Mouse (Mus musculus) limb, embryonic 12.5 days (tissue): ENCODE results near the gene Sgms2. TPM values are rescaled to one million over a fixed set of nuclear protein-coding genes. Genes with fewer than 3 reads are reported as not detected.
A peak's percentile ranks its signal among the peaks of the same experiment; 100 is the strongest.

Source experiments
- ATAC-seq: fragments of 200-750 bp; cut with Nextera tagmentation; 2 replicates; pipeline ENCODE4 v1.8.0; 2017; ENCODE audit warnings: low read depth, moderate TSS enrichment; ENCODE audit not compliant: insufficient number of reproducible peaks, insufficient read depth, low FRiP score, low TSS enrichment
- H3K27ac ChIP-seq: fragments of 300-500 bp; sonication (generic); 2 replicates; pipeline ENCODE4 v1.5.1; 2016; ENCODE audit warnings: mild to moderate bottlenecking, moderate library complexity
- H3K27me3 ChIP-seq: fragments of 300-500 bp; sonication (generic); 2 replicates; pipeline ENCODE4 v1.6.1; 2016; ENCODE audit warnings: mild to moderate bottlenecking, moderate library complexity
- H3K36me3 ChIP-seq: fragments of 300-500 bp; sonication (generic); 2 replicates; pipeline ENCODE4 v1.6.1; 2016; ENCODE audit warnings: mild to moderate bottlenecking, moderate library complexity
- H3K4me1 ChIP-seq: fragments of 300-500 bp; sonication (generic); replicated peaks from 2 replicates; pipeline ENCODE4 v1.6.1; 2016
- H3K4me2 ChIP-seq: fragments of 300-500 bp; sonication (generic); 2 replicates; pipeline ENCODE4 v1.6.1; 2016; ENCODE audit warnings: mild to moderate bottlenecking, moderate library complexity
- H3K4me3 ChIP-seq: fragments of 300-500 bp; sonication (generic); replicated peaks from 2 replicates; pipeline ENCODE4 v1.5.1; 2016; ENCODE audit warnings: mild to moderate bottlenecking
- H3K9ac ChIP-seq: fragments of 300-500 bp; sonication (generic); replicated peaks from 2 replicates; pipeline ENCODE4 v1.6.1; 2016; ENCODE audit warnings: mild to moderate bottlenecking, moderate library complexity
- H3K9me3 ChIP-seq: fragments of 300-500 bp; sonication (generic); 2 replicates; pipeline ENCODE4 v1.6.1; 2016; ENCODE audit warnings: mild to moderate bottlenecking, moderate library complexity
- WGBS: fragments of 180-500 bp; shearing (Covaris S2); methylation state at CpG from one replicate; pipeline ENCODE4 v1.1.7; 2016; 5-methylcytosine and 5-hydroxymethylcytosine counted together
- polyA plus RNA-seq: library from polyadenylated mRNA; unstranded; fragments of >200 nt; fragmentation: Nextera tagmentation; extraction: Ambion mirVana; gene quantifications from 2 replicates; pipeline ENCODE4 v1.2.1, GENCODE M21; 2016

Sgms2 gene
- polyA plus RNA-seq, result 4.3 and 4.5 TPM in 2 replicates

GRCm38 (mm10) chr3:131491361-131491925 is at the start of gene Sgms2:
Sgms2 (minus strand) TSS chr3:131491411.
- H3K4me2 ChIP-seq, result peak within 1 kb of the TSS; percentile 92
- no peaks in the 10 kb centered on the region for H3K36me3 ChIP-seq
- peak within 1 kb of the TSS; percentile 70 for H3K9ac ChIP-seq
- ATAC-seq, result no peak
- peak within 1 kb of the TSS; percentile 75 for H3K4me3 ChIP-seq
- peak within 1 kb of the TSS; percentile 29; the same call in 1 of the 2 replicates for H3K27ac ChIP-seq
- peaks cover 13% of the 10 kb centered on the region for H3K4me1 ChIP-seq
- peaks cover 42% of the 10 kb centered on the region for H3K27me3 ChIP-seq
- WGBS, result 91% methylated on average over 2 of the region's 2 CpGs
- H3K9me3 ChIP-seq, result no peaks in the 10 kb centered on the region

- Histone ChIP-seq H3K9ac (no peak overlapping the region), H3K27ac (no peak overlapping the region), H3K4me1 (peaks cover 3% of the 10 kb centered on the region; the same call in 1 of the 2 replicates), H3K9me3 (no peaks in the 10 kb centered on the region), H3K27me3 (no peaks in the 10 kb centered on the region), H3K4me2 (no peak overlapping the region), H3K36me3 (no peaks in the 10 kb centered on the region), H3K4me3 (no peak overlapping the region)
- ATAC-seq, result no peak
- WGBS, result 83% methylated on average over 3 of the region's 3 CpGs
These were observed 34.0 kb upstream of the Sgms2 start for GRCm38 (mm10) chr3:131525229-131525628.

- 24% methylated on average over 11 of the region's 11 CpGs for WGBS
- no peak for ATAC-seq
These were observed 33.6 kb upstream of the Sgms2 start for GRCm38 (mm10) chr3:131524779-131525178.

DNA sequence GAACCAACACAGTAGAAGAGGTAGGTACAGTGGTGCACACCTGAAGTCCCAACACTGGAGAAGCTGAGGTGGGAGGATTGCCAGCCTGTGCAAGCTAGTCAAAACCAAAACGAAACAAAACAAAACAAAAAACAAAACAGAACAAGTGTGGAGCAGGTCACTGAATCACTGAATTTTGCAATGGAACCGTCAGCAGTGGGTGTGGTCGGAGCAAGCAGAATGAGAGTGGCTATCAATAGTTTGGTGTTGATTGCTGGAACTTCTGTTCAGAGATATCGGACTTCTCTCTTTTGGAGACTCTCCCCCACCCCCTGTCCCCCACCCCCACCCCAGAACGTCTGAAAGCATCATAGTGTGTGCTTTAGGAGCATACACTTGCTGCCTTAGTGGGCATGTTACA is 33.0 kb upstream of the Sgms2 start:
- H3K4me1 ChIP-seq, result peaks cover 3% of the 10 kb centered on the region; the same call in 1 of the 2 replicates
- H3K9ac ChIP-seq, result no peak overlapping the region
- H3K4me3 ChIP-seq, result no peak overlapping the region
- no peak overlapping the region for H3K4me2 ChIP-seq
- no peaks in the 10 kb centered on the region for H3K9me3 ChIP-seq
- H3K27me3 ChIP-seq, result no peaks in the 10 kb centered on the region
- H3K36me3 ChIP-seq, result no peaks in the 10 kb centered on the region
- ATAC-seq, result no peak
- no peak overlapping the region for H3K27ac ChIP-seq
- 80% methylated on average over 5 of the region's 5 CpGs for WGBS

More at GRCm38 (mm10) chr3:131524779-131525178, 33.6 kb upstream of the Sgms2 start:
- Histone ChIP-seq H3K4me2 (no peak overlapping the region), H3K9ac (no peak overlapping the region), H3K36me3 (no peaks in the 10 kb centered on the region), H3K9me3 (no peaks in the 10 kb centered on the region), H3K4me3 (no peak overlapping the region), H3K27ac (no peak overlapping the region), H3K27me3 (no peaks in the 10 kb centered on the region), H3K4me1 (peaks cover 3% of the 10 kb centered on the region; the same call in 1 of the 2 replicates)

DNA sequence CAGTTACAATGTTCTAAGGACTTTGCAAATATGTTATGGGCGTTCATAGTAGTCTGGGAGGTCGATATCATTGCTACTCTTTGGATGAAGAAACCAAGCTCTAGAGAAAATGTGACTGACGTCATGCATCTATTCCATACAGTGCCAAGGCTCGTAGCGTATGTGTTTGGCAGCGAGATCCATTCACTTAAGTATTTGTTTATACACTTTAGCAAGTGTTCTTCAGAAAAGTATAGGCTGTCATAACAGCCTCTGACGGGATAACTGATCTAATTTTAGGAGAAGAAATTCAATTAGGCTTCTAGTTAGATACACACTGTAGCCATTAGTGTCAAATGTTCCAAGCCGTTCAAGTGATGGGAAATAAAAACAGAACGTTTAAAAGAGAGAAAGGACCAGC is 32.5 kb upstream of the Sgms2 start:
- Histone ChIP-seq H3K9ac (no peak overlapping the region), H3K4me2 (no peak overlapping the region), H3K27ac (no peak overlapping the region), H3K4me1 (peaks cover 3% of the 10 kb centered on the region; the same call in 1 of the 2 replicates), H3K27me3 (no peaks in the 10 kb centered on the region), H3K36me3 (no peaks in the 10 kb centered on the region), H3K9me3 (no peaks in the 10 kb centered on the region), H3K4me3 (no peak overlapping the region)
- 81% methylated on average over 9 of the region's 9 CpGs for WGBS
- ATAC-seq, result no peak

- Histone ChIP-seq H3K9ac (no peak overlapping the region), H3K4me3 (no peak overlapping the region), H3K4me2 (no peak overlapping the region), H3K9me3 (no peaks in the 10 kb centered on the region), H3K27ac (no peak overlapping the region), H3K27me3 (no peaks in the 10 kb centered on the region), H3K36me3 (no peaks in the 10 kb centered on the region), H3K4me1 (peaks cover 3% of the 10 kb centered on the region; the same call in 1 of the 2 replicates)
- WGBS, result 76% methylated on average over 7 of the region's 7 CpGs
- no peak for ATAC-seq
These were observed 31.0 kb upstream of the Sgms2 start for GRCm38 (mm10) chr3:131522243-131522642.

DNA sequence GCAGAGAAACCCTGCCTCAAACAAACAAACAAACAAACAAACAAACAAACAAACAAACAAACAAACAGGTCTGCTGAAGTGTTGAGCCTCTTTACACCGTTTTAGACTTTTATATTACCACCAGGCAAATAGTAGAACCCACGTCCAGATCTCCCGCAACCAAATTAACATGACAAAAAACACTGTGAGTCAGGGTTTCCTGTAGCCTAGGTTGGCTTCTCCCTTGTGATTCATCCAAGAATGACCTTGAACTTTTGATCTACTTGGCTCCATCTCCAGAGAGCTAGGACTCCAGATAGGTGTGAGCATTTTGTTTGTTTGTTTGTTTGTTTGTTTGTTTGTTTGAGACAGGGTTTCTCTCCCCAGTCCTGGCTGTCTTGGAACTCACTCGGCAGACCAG is 30.0 kb upstream of the Sgms2 start:
- 72% methylated on average over 4 of the region's 4 CpGs for WGBS
- ATAC-seq, result no peak
- Histone ChIP-seq H3K27me3 (no peaks in the 10 kb centered on the region), H3K36me3 (no peaks in the 10 kb centered on the region), H3K27ac (no peak overlapping the region), H3K9ac (no peak overlapping the region), H3K4me1 (peaks cover 3% of the 10 kb centered on the region; the same call in 1 of the 2 replicates), H3K9me3 (no peaks in the 10 kb centered on the region), H3K4me3 (no peak overlapping the region), H3K4me2 (no peak overlapping the region)

- Histone ChIP-seq H3K9me3 (no peaks in the 10 kb centered on the region), H3K4me2 (no peak overlapping the region), H3K27ac (no peak overlapping the region), H3K4me1 (peaks cover 3% of the 10 kb centered on the region; the same call in 1 of the 2 replicates), H3K36me3 (no peaks in the 10 kb centered on the region), H3K4me3 (no peak overlapping the region), H3K9ac (no peak overlapping the region), H3K27me3 (no peaks in the 10 kb centered on the region)
- 83% methylated on average over 6 of the region's 6 CpGs for WGBS
- no peak for ATAC-seq
These were observed 26.5 kb upstream of the Sgms2 start for GRCm38 (mm10) chr3:131517756-131518155.

- Histone ChIP-seq H3K9ac (no peak overlapping the region), H3K27ac (no peak overlapping the region), H3K9me3 (no peaks in the 10 kb centered on the region), H3K4me2 (no peak overlapping the region), H3K4me1 (no peaks in the 10 kb centered on the region), H3K4me3 (no peak overlapping the region), H3K36me3 (no peaks in the 10 kb centered on the region), H3K27me3 (no peaks in the 10 kb centered on the region)
- WGBS, result 80% methylated on average over 7 of the region's 7 CpGs
- ATAC-seq, result no peak
These were observed 25.3 kb upstream of the Sgms2 start for GRCm38 (mm10) chr3:131516332-131516999.

- Histone ChIP-seq H3K36me3 (no peaks in the 10 kb centered on the region), H3K4me3 (no peak overlapping the region), H3K4me2 (no peak overlapping the region), H3K27ac (no peak overlapping the region), H3K9me3 (no peaks in the 10 kb centered on the region), H3K27me3 (no peaks in the 10 kb centered on the region), H3K9ac (no peak overlapping the region), H3K4me1 (no peaks in the 10 kb centered on the region)
- ATAC-seq, result no peak
- 71% methylated on average over 8 of the region's 8 CpGs for WGBS
These were observed 20.4 kb upstream of the Sgms2 start for GRCm38 (mm10) chr3:131511616-131512015.

GRCm38 (mm10) chr3:131508024-131508423 is 16.8 kb upstream of the Sgms2 start:
- Histone ChIP-seq H3K9me3 (no peaks in the 10 kb centered on the region), H3K36me3 (no peaks in the 10 kb centered on the region), H3K4me3 (no peak overlapping the region), H3K4me2 (no peak overlapping the region), H3K27ac (no peak overlapping the region), H3K27me3 (no peaks in the 10 kb centered on the region), H3K4me1 (peaks cover 4% of the 10 kb centered on the region; the same call in 1 of the 2 replicates), H3K9ac (no peak overlapping the region)
- no peak for ATAC-seq
- whole genome bisulfite sequencing, result 80% methylated on average over 2 of the region's 2 CpGs
